Mouse (Mus musculus): ENCODE data around the gene Vpreb1. TPM values are rescaled to one million over a fixed set of nuclear protein-coding genes. Genes with fewer than 3 reads are reported as not detected.

Vpreb1 gene
- polyA plus RNA-seq, 2 experiments, result 3.8 to 4.0 TPM

DNA sequence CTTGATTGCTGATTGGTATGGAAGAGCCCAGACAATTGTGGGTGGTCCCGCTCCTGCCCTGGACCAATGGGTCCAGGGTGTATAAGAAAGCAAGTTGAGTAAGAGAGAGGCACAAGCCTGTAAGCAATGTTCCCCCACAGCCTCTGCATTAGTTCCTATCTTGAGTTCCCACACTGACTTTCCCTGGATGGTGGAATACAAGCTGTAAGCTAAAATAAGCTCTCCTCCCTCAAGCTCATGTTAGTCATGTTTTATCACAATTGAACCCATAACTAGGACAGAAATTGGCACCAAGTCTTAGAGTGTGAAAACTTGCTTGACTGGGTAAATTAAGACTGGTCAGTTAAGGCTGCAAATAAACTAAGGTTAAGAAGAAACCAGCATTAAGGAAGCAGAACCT lies 15.1 kb downstream of the Vpreb1 start:
- DNase-seq (ENCODE audit: low spot score), result no peak
- ATAC-seq (ENCODE audit: low FRiP score, low read depth), result no peak
- no peaks in the 10 kb centered on the region for H3K27me3 ChIP-seq (ENCODE audit: control insufficient read depth, insufficient read depth, low read length)
- no peak for TF ChIP-seq POLR2A (IDR thresholded peaks at IDR 0.05; ENCODE audit: borderline replicate concordance, extremely low read depth, insufficient read depth, insufficient read length)
- H3K36me3 ChIP-seq (ENCODE audit: control insufficient read depth, insufficient read depth, low read length), result no peaks in the 10 kb centered on the region
- H3K27ac ChIP-seq (replicated peaks; ENCODE audit: low read depth, low read length), result no peak overlapping the region
- no peaks in the 10 kb centered on the region for H3K4me1 ChIP-seq (ENCODE audit: control insufficient read depth, insufficient read depth, low read length)
- no peak overlapping the region for H3K4me3 ChIP-seq (replicated peaks; ENCODE audit: low read length)
- H3K9ac ChIP-seq (ENCODE audit: low read depth, low read length, severe bottlenecking), result no peak overlapping the region
- no peaks in the 10 kb centered on the region for H3K9me3 ChIP-seq (ENCODE audit: control insufficient read depth, low read length)
- 91% methylated on average over 1 of the region's 1 CpGs for WGBS
- no peak overlapping the region for H3K4me2 ChIP-seq (replicated peaks; ENCODE audit: low read depth, low read length, severe bottlenecking)

DNA sequence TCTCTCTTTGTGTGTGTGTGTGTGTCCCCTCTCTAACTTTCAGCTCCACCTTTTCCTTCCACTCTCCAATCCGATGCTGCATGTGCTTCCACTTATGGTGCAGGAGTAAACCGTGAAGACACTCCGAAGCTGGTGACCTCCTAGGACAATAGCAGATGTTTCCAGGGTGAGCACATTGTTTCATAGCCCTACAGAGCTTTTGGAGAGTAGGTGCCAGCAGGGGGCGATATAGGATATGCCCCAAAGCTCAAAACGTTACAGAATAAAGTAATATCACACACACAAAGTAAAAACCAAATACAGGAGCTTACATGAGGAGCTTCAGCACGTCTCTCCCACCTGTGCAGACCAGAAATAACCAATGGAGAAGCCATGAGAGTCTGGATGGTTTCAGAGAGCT lies 15.8 kb downstream of the Vpreb1 start:
- ATAC-seq (ENCODE audit: low FRiP score, low read depth) (no peak), DNase-seq (ENCODE audit: low spot score) (peak; percentile 30)
- Histone ChIP-seq H3K4me2 (replicated peaks; ENCODE audit: low read depth, low read length, severe bottlenecking) (no peak overlapping the region), H3K9me3 (ENCODE audit: control insufficient read depth, low read length) (no peaks in the 10 kb centered on the region), H3K4me1 (ENCODE audit: control insufficient read depth, insufficient read depth, low read length) (no peaks in the 10 kb centered on the region), H3K4me3 (replicated peaks; ENCODE audit: low read length) (no peak overlapping the region), H3K27me3 (ENCODE audit: control insufficient read depth, insufficient read depth, low read length) (no peaks in the 10 kb centered on the region), H3K36me3 (ENCODE audit: control insufficient read depth, insufficient read depth, low read length) (no peaks in the 10 kb centered on the region), H3K27ac (replicated peaks; ENCODE audit: low read depth, low read length) (no peak overlapping the region), H3K9ac (ENCODE audit: low read depth, low read length, severe bottlenecking) (no peak overlapping the region)
- TF ChIP-seq POLR2A (IDR thresholded peaks at IDR 0.05; ENCODE audit: borderline replicate concordance, extremely low read depth, insufficient read depth, insufficient read length), result no peak
- 32% methylated on average over 6 of the region's 6 CpGs for WGBS

DNA sequence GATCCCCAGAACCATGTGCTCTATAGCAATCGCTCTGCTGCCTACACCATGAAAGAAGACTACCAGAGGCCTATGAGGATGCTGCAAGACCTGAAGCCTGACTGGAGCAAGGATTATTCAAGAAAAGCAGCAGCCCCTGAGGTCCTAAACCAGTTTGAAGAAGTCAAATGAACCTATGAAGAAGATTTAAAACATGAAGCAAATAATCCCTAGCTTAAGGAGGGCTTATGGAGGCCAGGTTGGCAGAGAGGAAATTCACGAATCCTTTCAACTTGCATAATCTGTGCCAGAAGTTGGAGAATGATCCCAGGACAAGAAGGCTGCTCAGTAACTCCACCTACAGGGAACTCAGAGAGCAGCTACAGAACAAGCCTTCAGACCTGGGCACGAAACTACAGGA lies 18.2 kb downstream of the Vpreb1 start:
- no peak overlapping the region for H3K27ac ChIP-seq (replicated peaks; ENCODE audit: low read depth, low read length)
- no peak overlapping the region for H3K4me3 ChIP-seq (replicated peaks; ENCODE audit: low read length)
- H3K9ac ChIP-seq (ENCODE audit: low read depth, low read length, severe bottlenecking), result no peak overlapping the region
- TF ChIP-seq POLR2A (IDR thresholded peaks at IDR 0.05; ENCODE audit: borderline replicate concordance, extremely low read depth, insufficient read depth, insufficient read length), result no peak
- H3K27me3 ChIP-seq (ENCODE audit: control insufficient read depth, insufficient read depth, low read length), result no peaks in the 10 kb centered on the region
- DNase-seq (ENCODE audit: low spot score) (no peak), ATAC-seq (ENCODE audit: low FRiP score, low read depth) (no peak)
- H3K9me3 ChIP-seq (ENCODE audit: control insufficient read depth, low read length), result no peaks in the 10 kb centered on the region
- H3K36me3 ChIP-seq (ENCODE audit: control insufficient read depth, insufficient read depth, low read length), result no peaks in the 10 kb centered on the region
- 80% methylated on average over 3 of the region's 3 CpGs for WGBS
- H3K4me2 ChIP-seq (replicated peaks; ENCODE audit: low read depth, low read length, severe bottlenecking), result no peak overlapping the region
- H3K4me1 ChIP-seq (ENCODE audit: control insufficient read depth, insufficient read depth, low read length), result no peaks in the 10 kb centered on the region

DNA sequence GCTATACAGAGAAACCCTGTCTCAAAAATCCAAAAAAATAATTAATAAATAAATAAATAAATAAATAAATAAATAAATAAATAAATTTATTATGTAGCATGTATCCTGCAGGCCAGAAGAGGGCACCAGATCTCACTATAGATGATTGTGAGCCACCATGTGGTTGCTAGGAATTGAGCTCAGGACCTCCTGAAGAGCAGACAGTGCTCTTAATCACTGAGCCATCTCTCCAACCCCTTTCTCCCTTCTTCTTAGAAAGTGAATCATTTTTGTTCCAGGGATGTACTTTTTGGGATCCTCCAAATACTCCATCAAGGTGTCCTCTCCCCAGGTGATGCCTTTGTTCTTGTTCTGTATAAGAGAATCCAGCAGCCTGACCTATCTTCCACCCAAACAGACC lies 21.4 kb downstream of the Vpreb1 start:
- ATAC-seq (ENCODE audit: low FRiP score, low read depth) (no peak), DNase-seq (ENCODE audit: low spot score) (no peak)
- Histone ChIP-seq H3K36me3 (ENCODE audit: control insufficient read depth, insufficient read depth, low read length) (no peaks in the 10 kb centered on the region), H3K4me3 (replicated peaks; ENCODE audit: low read length) (no peak overlapping the region), H3K9me3 (ENCODE audit: control insufficient read depth, low read length) (no peaks in the 10 kb centered on the region), H3K4me2 (replicated peaks; ENCODE audit: low read depth, low read length, severe bottlenecking) (no peak overlapping the region), H3K27ac (replicated peaks; ENCODE audit: low read depth, low read length) (no peak overlapping the region), H3K27me3 (ENCODE audit: control insufficient read depth, insufficient read depth, low read length) (no peaks in the 10 kb centered on the region), H3K9ac (ENCODE audit: low read depth, low read length, severe bottlenecking) (no peak overlapping the region), H3K4me1 (ENCODE audit: control insufficient read depth, insufficient read depth, low read length) (no peaks in the 10 kb centered on the region)
- no peak for TF ChIP-seq POLR2A (IDR thresholded peaks at IDR 0.05; ENCODE audit: borderline replicate concordance, extremely low read depth, insufficient read depth, insufficient read length)

DNA sequence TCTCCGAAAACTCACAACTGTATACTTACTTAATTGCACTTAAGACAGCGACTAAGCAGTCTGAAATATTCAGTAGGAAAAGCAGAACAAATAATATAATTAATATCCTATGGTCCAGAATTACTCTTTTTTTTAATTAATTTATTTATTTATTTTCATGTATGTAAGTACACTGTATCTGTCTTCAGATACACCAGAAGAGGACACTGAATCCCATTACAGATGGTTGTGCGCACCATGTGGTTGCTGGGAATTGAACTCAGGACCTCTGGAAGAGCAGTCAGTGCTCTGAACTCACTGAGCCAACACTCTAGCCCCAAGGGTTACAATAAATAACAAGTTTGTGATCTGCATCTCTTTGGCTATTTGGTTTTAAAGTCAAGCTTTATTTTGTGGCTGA lies 41.0 kb downstream of the Vpreb1 start:
- Histone ChIP-seq H3K4me3 (replicated peaks; ENCODE audit: low read length) (no peak overlapping the region), H3K4me1 (ENCODE audit: control insufficient read depth, insufficient read depth, low read length) (peaks cover 6% of the 10 kb centered on the region; the same call in 1 of the 2 replicates), H3K27me3 (ENCODE audit: control insufficient read depth, insufficient read depth, low read length) (no peaks in the 10 kb centered on the region), H3K9ac (ENCODE audit: low read depth, low read length, severe bottlenecking) (no peak overlapping the region), H3K4me2 (replicated peaks; ENCODE audit: low read depth, low read length, severe bottlenecking) (no peak overlapping the region), H3K36me3 (ENCODE audit: control insufficient read depth, insufficient read depth, low read length) (no peaks in the 10 kb centered on the region), H3K9me3 (ENCODE audit: control insufficient read depth, low read length) (no peaks in the 10 kb centered on the region), H3K27ac (replicated peaks; ENCODE audit: low read depth, low read length) (no peak overlapping the region)
- 82% methylated on average over 3 of the region's 3 CpGs for WGBS
- ATAC-seq (ENCODE audit: low FRiP score, low read depth), result no peak
- no peak for TF ChIP-seq POLR2A (IDR thresholded peaks at IDR 0.05; ENCODE audit: borderline replicate concordance, extremely low read depth, insufficient read depth, insufficient read length)
- DNase-seq (ENCODE audit: low spot score), result no peak
